Mouse (Mus musculus): ENCODE measurements around the gene 4932438H23Rik. TPM values are rescaled to one million over a fixed set of nuclear protein-coding genes. Genes with fewer than 3 reads are reported as not detected.

4932438H23Rik gene
- polyA plus RNA-seq (2014; fragmentation: Nextera tagmentation; extraction: Ambion mirVana) = 0.26 TPM in 1 of 2 replicates, not detected in the other

DNA sequence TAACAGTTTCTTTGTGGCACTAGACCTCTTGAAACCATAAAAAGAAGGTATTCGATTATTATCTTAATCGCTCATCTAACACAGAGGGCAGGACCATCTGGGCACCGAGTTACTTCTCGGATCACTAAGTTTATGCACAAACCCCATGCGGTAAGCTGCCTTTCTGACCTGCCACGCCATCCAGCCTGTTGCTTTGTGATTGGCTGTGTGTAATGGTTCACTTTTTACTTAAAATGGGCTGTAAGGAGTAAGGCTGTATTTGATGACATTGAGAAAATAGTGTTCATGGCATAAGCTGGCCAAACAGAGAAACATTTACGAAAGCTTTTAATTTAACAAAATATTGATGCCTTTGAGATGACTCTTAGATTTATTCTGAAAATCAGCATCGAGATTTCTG, at the start of gene 4932438H23Rik:
TSS of gene 4932438H23Rik (minus strand) at position 101 of the 400 bp plus-strand sequence.
- 84% methylated on average over 8 of the region's 8 CpGs for WGBS
- H3K9ac ChIP-seq (ENCODE audit: low read length) = no peak within 1 kb of the TSS
- H3K27me3 ChIP-seq (ENCODE audit: control insufficient read depth, insufficient read depth, low read length) = peaks cover 2% of the 10 kb centered on the region
- no peak within 1 kb of the TSS for H3K4me3 ChIP-seq (ENCODE audit: low read depth, low read length)
- ATAC-seq (ENCODE audit: low FRiP score) (no peak), DNase-seq (ENCODE audit: low spot score, missing footprints) (no peak)
- H3K9me3 ChIP-seq (ENCODE audit: control insufficient read depth, low read length) = no peaks in the 10 kb centered on the region
- H3K27ac ChIP-seq (ENCODE audit: low read depth, low read length) = no peak within 1 kb of the TSS
- H3K4me2 ChIP-seq = no peak within 1 kb of the TSS
- peaks cover 6% of the 10 kb centered on the region for H3K4me1 ChIP-seq (ENCODE audit: control insufficient read depth, insufficient read depth, low read length)
- no peaks in the 10 kb centered on the region for H3K36me3 ChIP-seq (ENCODE audit: control insufficient read depth, insufficient read depth, low read length)

DNA sequence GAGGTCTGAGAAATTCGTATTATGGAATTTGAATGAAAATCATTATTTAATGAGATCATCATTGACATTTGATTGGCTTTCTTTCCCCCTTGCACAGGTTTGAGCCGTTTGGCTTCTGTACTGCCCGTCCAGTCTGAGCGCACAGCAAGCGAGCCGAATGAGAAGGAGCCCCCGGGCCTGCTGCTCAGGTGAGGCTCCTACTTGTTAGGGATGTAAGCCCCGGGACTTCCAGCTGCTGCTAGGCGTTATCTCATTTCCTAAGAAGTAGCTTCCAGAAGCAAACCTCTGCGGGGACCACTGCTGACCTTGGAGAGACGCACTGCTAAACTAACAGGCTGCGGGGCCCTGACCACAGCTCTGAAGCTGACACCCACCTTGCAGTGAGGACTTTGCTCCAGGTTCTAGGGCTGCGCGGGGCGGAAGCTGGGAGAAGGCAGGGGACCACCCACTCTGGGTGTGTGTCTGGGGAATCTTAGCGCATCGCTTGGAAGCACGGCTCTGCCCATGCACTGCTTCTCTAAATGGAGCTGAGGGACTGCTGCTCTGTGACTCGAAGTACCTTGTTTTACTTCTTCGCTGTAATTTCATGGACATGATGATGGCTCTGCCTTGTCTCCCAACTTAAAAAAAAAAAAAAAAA, 46.2 kb upstream of the 4932438H23Rik start:
- WGBS = 24% methylated on average over 20 of the region's 20 CpGs
- H3K27me3 ChIP-seq (ENCODE audit: control insufficient read depth, insufficient read depth, low read length) = peaks cover 16% of the 10 kb centered on the region
- 0 out of 2 replicates have a peak, but pooled peaks have one; percentile 28 for ATAC-seq (ENCODE audit: low FRiP score)

DNA sequence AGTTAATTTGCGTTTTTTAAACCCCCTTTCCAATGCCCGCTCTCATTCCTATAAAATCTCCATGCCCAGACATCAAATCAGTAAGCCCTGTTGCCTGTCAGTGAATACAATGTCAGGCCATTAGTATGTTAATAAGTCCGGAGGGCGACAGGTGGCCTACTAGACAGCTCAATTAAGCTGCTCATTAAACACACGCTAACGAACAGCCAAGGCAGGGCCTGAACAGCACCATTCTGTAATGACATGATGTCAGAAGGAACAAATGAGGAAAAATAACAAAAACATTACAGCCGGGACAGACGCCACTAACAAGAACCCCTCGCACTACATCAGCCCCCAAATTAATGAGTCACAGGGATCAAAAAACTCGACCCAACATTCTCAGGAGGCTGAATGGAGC, 45.5 kb upstream of the 4932438H23Rik start:
- peaks cover 5% of the 10 kb centered on the region; the same call in 1 of the 2 replicates for H3K9me3 ChIP-seq (ENCODE audit: control insufficient read depth, low read length)
- H3K4me3 ChIP-seq (ENCODE audit: low read depth, low read length) = no peak overlapping the region
- no peak overlapping the region for H3K9ac ChIP-seq (ENCODE audit: low read length)
- peak; percentile 92 for ATAC-seq (ENCODE audit: low FRiP score)
- H3K27me3 ChIP-seq (ENCODE audit: control insufficient read depth, insufficient read depth, low read length) = peaks cover 16% of the 10 kb centered on the region
- DNase-seq (ENCODE audit: low spot score, missing footprints) = peak; percentile 90
- H3K27ac ChIP-seq (ENCODE audit: low read depth, low read length) = no peak overlapping the region
- 8% methylated on average over 10 of the region's 10 CpGs for WGBS
- H3K36me3 ChIP-seq (ENCODE audit: control insufficient read depth, insufficient read depth, low read length) = no peaks in the 10 kb centered on the region
- peak overlapping the region; percentile 36 for H3K4me2 ChIP-seq
- H3K4me1 ChIP-seq (ENCODE audit: control insufficient read depth, insufficient read depth, low read length) = peaks cover 11% of the 10 kb centered on the region

More for the DNA sequence above, 46.2 kb upstream of the 4932438H23Rik start:
- no peak overlapping the region for H3K4me2 ChIP-seq
- H3K36me3 ChIP-seq (ENCODE audit: control insufficient read depth, insufficient read depth, low read length) = no peaks in the 10 kb centered on the region
- peaks cover 11% of the 10 kb centered on the region for H3K4me1 ChIP-seq (ENCODE audit: control insufficient read depth, insufficient read depth, low read length)
- H3K27ac ChIP-seq (ENCODE audit: low read depth, low read length) = no peak overlapping the region
- H3K9ac ChIP-seq (ENCODE audit: low read length) = no peak overlapping the region
- no peak overlapping the region for H3K4me3 ChIP-seq (ENCODE audit: low read depth, low read length)
- peaks cover 5% of the 10 kb centered on the region; the same call in 1 of the 2 replicates for H3K9me3 ChIP-seq (ENCODE audit: control insufficient read depth, low read length)
- peak; percentile 88 for DNase-seq (ENCODE audit: low spot score, missing footprints)

DNA sequence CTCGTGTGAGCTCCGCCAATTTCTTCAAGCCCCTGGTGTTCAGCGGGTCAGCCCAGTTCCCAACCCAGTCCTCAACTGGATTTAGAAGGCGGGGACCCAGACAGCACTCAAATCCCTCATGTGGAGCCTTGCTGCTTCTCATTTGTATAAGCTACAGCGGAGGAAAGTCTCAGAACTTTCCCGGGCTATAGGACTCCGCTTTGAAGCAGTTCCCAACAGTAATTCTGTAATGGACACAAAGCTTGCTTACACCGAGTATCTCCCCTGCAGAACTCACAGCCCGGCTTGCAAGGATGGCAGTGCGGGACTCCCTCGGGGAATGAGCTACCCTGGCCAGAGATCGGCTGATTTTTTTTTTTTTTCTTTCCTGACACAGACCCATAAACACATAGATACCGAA, 45.1 kb upstream of the 4932438H23Rik start:
- Histone ChIP-seq H3K27me3 (ENCODE audit: control insufficient read depth, insufficient read depth, low read length) (peaks cover 18% of the 10 kb centered on the region), H3K9ac (ENCODE audit: low read length) (peak overlapping the region; percentile 20; the same call in 1 of the 2 replicates), H3K9me3 (ENCODE audit: control insufficient read depth, low read length) (peaks cover 5% of the 10 kb centered on the region; the same call in 1 of the 2 replicates), H3K27ac (ENCODE audit: low read depth, low read length) (peak overlapping the region; percentile 30; the same call in 1 of the 2 replicates), H3K4me3 (ENCODE audit: low read depth, low read length) (no peak overlapping the region), H3K36me3 (ENCODE audit: control insufficient read depth, insufficient read depth, low read length) (no peaks in the 10 kb centered on the region), H3K4me2 (peak overlapping the region; percentile 36), H3K4me1 (ENCODE audit: control insufficient read depth, insufficient read depth, low read length) (peaks cover 11% of the 10 kb centered on the region)
- 4% methylated on average over 13 of the region's 13 CpGs for WGBS
- ATAC-seq (ENCODE audit: low FRiP score) (peak; percentile 73), DNase-seq (ENCODE audit: low spot score, missing footprints) (peak; percentile 94)

DNA sequence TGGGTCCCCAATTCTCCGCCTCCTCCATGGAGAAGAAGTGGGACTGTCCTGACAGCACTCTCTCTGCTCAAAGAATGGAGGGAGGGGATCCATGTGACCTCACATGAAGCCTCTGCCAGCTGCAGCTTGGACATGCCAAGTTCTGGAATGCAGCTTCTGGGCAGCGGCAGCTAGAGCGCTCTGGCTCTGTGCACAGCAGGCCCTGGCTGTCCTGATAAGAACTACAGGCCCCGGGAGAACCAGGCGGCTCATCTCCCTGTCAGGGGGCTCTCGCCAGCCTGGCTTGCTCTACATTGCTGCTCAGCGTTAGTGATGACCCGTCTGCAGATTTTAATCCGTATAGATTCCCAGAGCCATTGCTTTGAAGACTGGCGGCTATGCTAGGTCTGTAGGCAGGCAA, 44.6 kb upstream of the 4932438H23Rik start:
- Histone ChIP-seq H3K9me3 (ENCODE audit: control insufficient read depth, low read length) (peaks cover 5% of the 10 kb centered on the region; the same call in 1 of the 2 replicates), H3K27ac (ENCODE audit: low read depth, low read length) (no peak overlapping the region), H3K4me1 (ENCODE audit: control insufficient read depth, insufficient read depth, low read length) (peaks cover 11% of the 10 kb centered on the region), H3K4me2 (peak overlapping the region; percentile 36), H3K9ac (ENCODE audit: low read length) (no peak overlapping the region), H3K36me3 (ENCODE audit: control insufficient read depth, insufficient read depth, low read length) (no peaks in the 10 kb centered on the region), H3K4me3 (ENCODE audit: low read depth, low read length) (no peak overlapping the region), H3K27me3 (ENCODE audit: control insufficient read depth, insufficient read depth, low read length) (peaks cover 18% of the 10 kb centered on the region)
- peak; percentile 36; the same call in 1 of the 2 replicates for ATAC-seq (ENCODE audit: low FRiP score)
- DNase-seq (ENCODE audit: low spot score, missing footprints) = peak; percentile 89
- 14% methylated on average over 10 of the region's 10 CpGs for WGBS

DNA sequence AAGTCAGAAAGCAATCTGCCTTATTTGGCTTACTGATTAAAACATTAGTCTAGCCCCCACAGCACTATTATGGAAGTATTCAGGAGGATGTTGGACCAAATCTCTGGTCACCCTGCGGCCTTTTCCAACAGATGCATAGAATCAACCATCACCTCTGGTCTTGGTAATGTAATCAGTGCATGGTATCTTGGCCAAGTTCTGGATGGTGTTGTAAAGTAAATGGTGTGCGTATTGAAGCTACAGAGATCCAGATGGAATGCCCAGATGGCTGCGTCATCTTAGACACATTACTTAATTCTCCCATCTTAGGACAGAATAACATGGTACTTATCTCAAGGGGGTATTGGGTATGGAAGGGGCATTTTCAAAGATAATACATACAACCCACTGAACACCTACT, 43.8 kb upstream of the 4932438H23Rik start:
- no peak for ATAC-seq (ENCODE audit: low FRiP score)
- no peak overlapping the region for H3K27ac ChIP-seq (ENCODE audit: low read depth, low read length)
- 93% methylated on average over 3 of the region's 3 CpGs for WGBS

DNA sequence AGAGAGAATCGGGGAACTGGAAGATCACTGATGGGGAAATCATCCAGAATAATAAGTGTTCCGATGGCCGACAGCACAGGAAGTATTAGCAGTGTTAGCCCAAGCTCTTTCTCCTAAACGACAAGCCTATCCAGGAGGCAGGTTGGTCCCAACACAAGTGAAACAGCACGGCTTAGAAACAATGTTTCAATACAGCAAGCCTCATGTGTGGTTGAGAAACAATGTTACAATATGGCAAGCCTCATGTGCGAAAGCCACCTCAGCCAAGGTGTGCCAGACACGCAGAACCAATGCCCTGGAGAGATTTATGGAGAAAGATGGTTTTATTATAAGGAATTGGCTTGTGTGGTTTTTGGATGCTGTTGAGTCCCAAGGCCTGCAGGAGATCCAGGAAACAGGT, 43.2 kb upstream of the 4932438H23Rik start:
- WGBS = 90% methylated on average over 7 of the region's 7 CpGs
- Histone ChIP-seq H3K27ac (ENCODE audit: low read depth, low read length) (no peak overlapping the region), H3K36me3 (ENCODE audit: control insufficient read depth, insufficient read depth, low read length) (no peaks in the 10 kb centered on the region), H3K4me2 (no peak overlapping the region), H3K27me3 (ENCODE audit: control insufficient read depth, insufficient read depth, low read length) (peaks cover 18% of the 10 kb centered on the region), H3K4me1 (ENCODE audit: control insufficient read depth, insufficient read depth, low read length) (peaks cover 11% of the 10 kb centered on the region), H3K9ac (ENCODE audit: low read length) (no peak overlapping the region), H3K4me3 (ENCODE audit: low read depth, low read length) (no peak overlapping the region), H3K9me3 (ENCODE audit: control insufficient read depth, low read length) (no peaks in the 10 kb centered on the region)
- peak; percentile 64 for DNase-seq (ENCODE audit: low spot score, missing footprints)
- no peak for ATAC-seq (ENCODE audit: low FRiP score)

More for the DNA sequence above, 43.8 kb upstream of the 4932438H23Rik start:
- Histone ChIP-seq H3K4me3 (ENCODE audit: low read depth, low read length) (no peak overlapping the region), H3K36me3 (ENCODE audit: control insufficient read depth, insufficient read depth, low read length) (no peaks in the 10 kb centered on the region), H3K9me3 (ENCODE audit: control insufficient read depth, low read length) (no peaks in the 10 kb centered on the region), H3K9ac (ENCODE audit: low read length) (no peak overlapping the region), H3K4me2 (no peak overlapping the region), H3K27me3 (ENCODE audit: control insufficient read depth, insufficient read depth, low read length) (peaks cover 18% of the 10 kb centered on the region), H3K4me1 (ENCODE audit: control insufficient read depth, insufficient read depth, low read length) (peaks cover 11% of the 10 kb centered on the region)
- no peak for DNase-seq (ENCODE audit: low spot score, missing footprints)

DNA sequence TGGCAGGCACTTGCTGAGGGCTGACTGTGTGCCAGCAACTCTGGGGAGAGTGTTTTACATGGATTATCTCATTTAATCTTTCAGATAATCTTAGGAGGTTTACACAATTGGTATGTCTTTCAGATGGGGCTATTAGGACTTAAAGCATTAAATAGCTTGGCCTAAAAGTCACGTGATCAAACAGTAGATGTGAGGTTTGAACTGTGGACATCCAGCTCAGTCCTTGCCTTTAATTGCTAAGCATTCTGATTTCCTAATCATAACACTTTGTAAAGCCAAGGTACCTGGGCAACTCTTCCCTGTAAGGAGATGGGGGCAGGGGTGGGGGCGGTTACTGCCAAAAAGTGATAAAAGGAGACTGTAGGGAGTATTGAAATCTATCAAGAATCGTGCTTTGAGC, 41.7 kb upstream of the 4932438H23Rik start:
- ATAC-seq (ENCODE audit: low FRiP score) = no peak
- 87% methylated on average over 3 of the region's 3 CpGs for WGBS
- peaks cover 14% of the 10 kb centered on the region for H3K27me3 ChIP-seq (ENCODE audit: control insufficient read depth, insufficient read depth, low read length)

DNA sequence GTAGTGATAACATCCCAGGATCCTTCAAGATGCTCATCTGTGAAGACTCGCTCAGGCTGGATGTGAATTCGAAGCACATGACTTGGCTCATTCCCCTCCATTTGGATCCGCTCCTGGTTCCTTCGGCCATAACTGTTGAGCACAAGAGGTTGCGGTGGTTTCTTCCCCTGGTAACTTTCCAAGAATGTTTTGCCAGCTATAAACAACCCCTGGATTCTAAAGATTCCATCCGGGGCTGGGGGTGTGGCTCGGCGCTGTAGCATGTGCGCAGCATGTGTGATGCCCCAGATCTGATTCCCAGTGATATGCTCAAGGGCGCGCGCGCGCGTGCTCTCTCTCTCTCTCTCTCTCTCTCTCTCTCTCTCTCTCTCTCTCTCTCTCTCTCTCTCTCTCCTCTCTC, 35.0 kb upstream of the 4932438H23Rik start:
- Histone ChIP-seq H3K9ac (ENCODE audit: low read length) (no peak overlapping the region), H3K36me3 (ENCODE audit: control insufficient read depth, insufficient read depth, low read length) (no peaks in the 10 kb centered on the region), H3K9me3 (ENCODE audit: control insufficient read depth, low read length) (no peaks in the 10 kb centered on the region), H3K27ac (ENCODE audit: low read depth, low read length) (no peak overlapping the region), H3K27me3 (ENCODE audit: control insufficient read depth, insufficient read depth, low read length) (no peaks in the 10 kb centered on the region), H3K4me3 (ENCODE audit: low read depth, low read length) (no peak overlapping the region), H3K4me1 (ENCODE audit: control insufficient read depth, insufficient read depth, low read length) (no peaks in the 10 kb centered on the region), H3K4me2 (no peak overlapping the region)
- DNase-seq (ENCODE audit: low spot score, missing footprints) (no peak), ATAC-seq (ENCODE audit: low FRiP score) (no peak)
- WGBS = 94% methylated on average over 15 of the region's 15 CpGs

More for the DNA sequence above, 41.7 kb upstream of the 4932438H23Rik start:
- Histone ChIP-seq H3K4me2 (no peak overlapping the region), H3K27ac (ENCODE audit: low read depth, low read length) (no peak overlapping the region), H3K4me1 (ENCODE audit: control insufficient read depth, insufficient read depth, low read length) (peaks cover 11% of the 10 kb centered on the region), H3K36me3 (ENCODE audit: control insufficient read depth, insufficient read depth, low read length) (no peaks in the 10 kb centered on the region), H3K4me3 (ENCODE audit: low read depth, low read length) (no peak overlapping the region), H3K9ac (ENCODE audit: low read length) (no peak overlapping the region), H3K9me3 (ENCODE audit: control insufficient read depth, low read length) (no peaks in the 10 kb centered on the region)
- peak; percentile 72 for DNase-seq (ENCODE audit: low spot score, missing footprints)
